Mouse (Mus musculus) c-Kit-positive CD71-positive TER-119-positive erythroid progenitor cells, embryonic 14.5 days (primary cell): Measurements from ENCODE around the gene Otub1.

ENCODE experiments used
- DNase-seq: peaks from one replicate; pipeline ENCODE4 v3.0.0-alpha.2; 2013; ENCODE audit warnings: low spot score

Otub1 gene

GRCm38 (mm10) chr19:7205753-7206736 is at the start of gene Otub1:
Otub1 (minus strand) TSS chr19:7206316.
- DNase-seq: peak; percentile 93

- DNase-seq: no peak
These were observed 39.9 kb upstream of the Otub1 start for GRCm38 (mm10) chr19:7246021-7246420.

- peak; percentile 93 for DNase-seq
These were observed 34.9 kb upstream of the Otub1 start, which contains the start of gene Naa40 for GRCm38 (mm10) chr19:7240782-7241690. Naa40 (minus strand) TSS chr19:7241183.

GRCm38 (mm10) chr19:7240291-7240690 is 34.2 kb upstream of the Otub1 start:
- no peak for DNase-seq

GRCm38 (mm10) chr19:7239574-7239973 is 33.5 kb upstream of the Otub1 start:
- no peak for DNase-seq

- DNase-seq: no peak
These were observed 30.6 kb upstream of the Otub1 start for GRCm38 (mm10) chr19:7236742-7237141.

- DNase-seq: no peak
These were observed 29.9 kb upstream of the Otub1 start for GRCm38 (mm10) chr19:7236011-7236410.

GRCm38 (mm10) chr19:7235461-7235860 is 29.3 kb upstream of the Otub1 start:
- DNase-seq: no peak

- DNase-seq: peak; percentile 54
These were observed 28.6 kb upstream of the Otub1 start for GRCm38 (mm10) chr19:7234537-7235221.

GRCm38 (mm10) chr19:7226511-7226914 is 20.4 kb upstream of the Otub1 start:
- DNase-seq: no peak

- no peak for DNase-seq
These were observed 19.1 kb upstream of the Otub1 start for GRCm38 (mm10) chr19:7225096-7225690.

GRCm38 (mm10) chr19:7224253-7224652 is 18.1 kb upstream of the Otub1 start:
- no peak for DNase-seq

- DNase-seq: no peak
These were observed 17.4 kb upstream of the Otub1 start for GRCm38 (mm10) chr19:7223488-7223887.

- no peak for DNase-seq
These were observed 16.1 kb upstream of the Otub1 start for GRCm38 (mm10) chr19:7222196-7222595.

GRCm38 (mm10) chr19:7218753-7219152 is 12.6 kb upstream of the Otub1 start:
- DNase-seq: no peak

- DNase-seq: no peak
These were observed 11.8 kb upstream of the Otub1 start for GRCm38 (mm10) chr19:7217926-7218267.

- DNase-seq: peak; percentile 98
These were observed 11.2 kb upstream of the Otub1 start, which contains the start of gene Cox8a for GRCm38 (mm10) chr19:7217162-7217925. Cox8a (minus strand) TSS chr19:7217616.

GRCm38 (mm10) chr19:7214484-7214883 is 8.4 kb upstream of the Otub1 start:
- no peak for DNase-seq

GRCm38 (mm10) chr19:7213010-7213409 is 6.9 kb upstream of the Otub1 start:
- no peak for DNase-seq

GRCm38 (mm10) chr19:7212216-7212615 is 6.1 kb upstream of the Otub1 start:
- DNase-seq: no peak
